Mouse (Mus musculus): ENCODE data around the gene Nudcd2. TPM values are rescaled to one million over a fixed set of nuclear protein-coding genes. Genes with fewer than 3 reads are reported as not detected.
"Not testable (repeated sequence)": the region's sequence is repeated elsewhere in the genome, so short reads cannot be mapped to it uniquely, and the experiment has no call there.

The Nudcd2 gene
- polyA plus RNA-seq, 1 experiment: 7.4 TPM

GRCm38 (mm10) chr11:40694311-40695087 is 39.0 kb upstream of the Nudcd2 start:
- peak; percentile 33 for TF ChIP-seq POLR2A (IDR thresholded peaks at IDR 0.05; ENCODE audit: low read depth, low read length)
- TF ChIP-seq CTCF (IDR thresholded peaks at IDR 0.05; ENCODE audit: extremely low read depth, insufficient read depth, insufficient read length, insufficient replicate concordance): no peak
- peak overlapping the region; percentile 85 for H3K4me3 ChIP-seq (ENCODE audit: extremely low read depth, insufficient read depth, insufficient read length)
- no peaks in the 10 kb centered on the region for H3K36me3 ChIP-seq (ENCODE audit: control insufficient read depth, insufficient read depth, low read length)
- DNase-seq (ENCODE audit: low read depth in 1 of 2, low spot score in 2 of 2): peak; percentile 64 to 66
- under 1% methylated on average over 31 of the region's 31 CpGs for WGBS
- H3K4me1 ChIP-seq (ENCODE audit: control insufficient read depth, insufficient read depth, insufficient read length): peaks cover 7% of the 10 kb centered on the region; the same call in 1 of the 2 replicates
- no peaks in the 10 kb centered on the region for H3K27me3 ChIP-seq (ENCODE audit: control insufficient read depth, insufficient read depth, low read length)
- peak overlapping the region; percentile 99 for H3K27ac ChIP-seq (ENCODE audit: insufficient read depth, low read length)

DNA sequence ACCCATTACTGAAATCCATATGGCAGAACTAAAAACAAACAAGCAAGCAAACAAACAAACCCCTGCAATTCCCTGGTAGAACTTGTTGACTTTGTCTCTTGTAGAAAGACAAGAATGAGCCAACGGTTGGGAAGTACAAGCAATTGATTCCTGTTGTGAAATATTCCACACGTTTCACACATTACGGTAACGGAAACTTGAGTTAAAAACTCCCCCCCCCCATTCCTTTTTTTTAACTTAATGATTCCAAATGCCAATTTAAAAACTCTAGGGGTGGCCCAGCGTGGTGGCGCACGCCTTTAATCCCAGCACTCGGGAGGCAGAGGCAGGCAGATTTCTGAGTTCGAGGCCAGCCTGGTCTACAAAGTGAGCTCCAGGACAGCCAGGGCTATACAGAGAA is 38.4 kb upstream of the Nudcd2 start, which contains the start of gene Mat2b:
Gene Mat2b, minus strand, starts transcription at position 101 of the 400 bp plus-strand sequence.
- DNase-seq (ENCODE audit: low read depth in 1 of 2, low spot score in 2 of 2): no peak
- H3K4me3 ChIP-seq (ENCODE audit: extremely low read depth, insufficient read depth, insufficient read length): peak within 1 kb of the TSS; percentile 85
- 78% methylated on average over 9 of the region's 9 CpGs for WGBS
- peaks cover 5% of the 10 kb centered on the region; the same call in 1 of the 2 replicates for H3K4me1 ChIP-seq (ENCODE audit: control insufficient read depth, insufficient read depth, insufficient read length)
- no peaks in the 10 kb centered on the region for H3K27me3 ChIP-seq (ENCODE audit: control insufficient read depth, insufficient read depth, low read length)
- no peaks in the 10 kb centered on the region for H3K36me3 ChIP-seq (ENCODE audit: control insufficient read depth, insufficient read depth, low read length)
- H3K27ac ChIP-seq (ENCODE audit: insufficient read depth, low read length): peak within 1 kb of the TSS; percentile 99
- TF ChIP-seq POLR2A (IDR thresholded peaks at IDR 0.05; ENCODE audit: low read depth, low read length) (no peak), CTCF (IDR thresholded peaks at IDR 0.05; ENCODE audit: extremely low read depth, insufficient read depth, insufficient read length, insufficient replicate concordance) (no peak)

DNA sequence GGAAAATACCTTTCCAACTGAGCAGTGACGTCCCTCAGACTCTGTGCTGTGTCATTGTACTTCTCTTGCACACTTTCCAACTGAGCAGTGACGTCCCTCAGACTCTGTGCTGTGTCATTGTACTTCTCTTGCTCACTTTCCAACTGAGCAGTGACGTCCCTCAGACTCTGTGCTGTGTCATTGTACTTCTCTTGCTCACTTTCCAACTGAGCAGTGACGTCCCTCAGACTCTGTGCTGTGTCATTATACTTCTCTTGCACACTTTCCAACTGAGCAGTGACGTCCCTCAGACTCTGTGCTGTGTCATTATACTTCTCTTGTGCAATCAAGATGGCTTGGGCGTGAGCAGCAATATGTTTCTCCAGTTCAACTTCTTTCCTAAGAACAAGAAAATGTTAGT is 23.6 kb upstream of the Nudcd2 start:
- H3K27me3 ChIP-seq (ENCODE audit: control insufficient read depth, insufficient read depth, low read length); H3K27ac ChIP-seq (ENCODE audit: insufficient read depth, low read length); DNase-seq (ENCODE audit: low read depth in 1 of 2, low spot score in 2 of 2); H3K36me3 ChIP-seq (ENCODE audit: control insufficient read depth, insufficient read depth, low read length); H3K4me3 ChIP-seq (ENCODE audit: extremely low read depth, insufficient read depth, insufficient read length); H3K4me1 ChIP-seq (ENCODE audit: control insufficient read depth, insufficient read depth, insufficient read length): not testable (repeated sequence)
- WGBS: 93% methylated on average over 6 of the region's 6 CpGs

GRCm38 (mm10) chr11:40713858-40714257 is 19.6 kb upstream of the Nudcd2 start:
- 0 out of 2 replicates have a peak, but pooled peaks cover 2% of the 10 kb centered on the region for H3K36me3 ChIP-seq (ENCODE audit: control insufficient read depth, insufficient read depth, low read length)

GRCm38 (mm10) chr11:40715524-40715923 is 17.9 kb upstream of the Nudcd2 start:
- H3K4me1 ChIP-seq (ENCODE audit: control insufficient read depth, insufficient read depth, insufficient read length): no peaks in the 10 kb centered on the region
- H3K4me3 ChIP-seq (ENCODE audit: extremely low read depth, insufficient read depth, insufficient read length): no peak overlapping the region
- H3K27me3 ChIP-seq (ENCODE audit: control insufficient read depth, insufficient read depth, low read length): no peaks in the 10 kb centered on the region
- 96% methylated on average over 5 of the region's 5 CpGs for WGBS
- TF ChIP-seq POLR2A (IDR thresholded peaks at IDR 0.05; ENCODE audit: low read depth, low read length) (no peak), CTCF (IDR thresholded peaks at IDR 0.05; ENCODE audit: extremely low read depth, insufficient read depth, insufficient read length, insufficient replicate concordance) (no peak)
- no peak overlapping the region for H3K27ac ChIP-seq (ENCODE audit: insufficient read depth, low read length)
- 0 out of 2 replicates have a peak, but pooled peaks cover 2% of the 10 kb centered on the region for H3K36me3 ChIP-seq (ENCODE audit: control insufficient read depth, insufficient read depth, low read length)
- DNase-seq (ENCODE audit: low read depth in 1 of 2, low spot score in 2 of 2): no peak

More at GRCm38 (mm10) chr11:40713858-40714257, 19.6 kb upstream of the Nudcd2 start:
- DNase-seq (ENCODE audit: low read depth in 1 of 2, low spot score in 2 of 2): no peak
- 60% methylated on average over 8 of the region's 8 CpGs for WGBS
- H3K4me1 ChIP-seq (ENCODE audit: control insufficient read depth, insufficient read depth, insufficient read length): no peaks in the 10 kb centered on the region
- H3K4me3 ChIP-seq (ENCODE audit: extremely low read depth, insufficient read depth, insufficient read length): no peak overlapping the region
- TF ChIP-seq CTCF (IDR thresholded peaks at IDR 0.05; ENCODE audit: extremely low read depth, insufficient read depth, insufficient read length, insufficient replicate concordance) (no peak), POLR2A (IDR thresholded peaks at IDR 0.05; ENCODE audit: low read depth, low read length) (no peak)
- no peaks in the 10 kb centered on the region for H3K27me3 ChIP-seq (ENCODE audit: control insufficient read depth, insufficient read depth, low read length)
- H3K27ac ChIP-seq (ENCODE audit: insufficient read depth, low read length): no peak overlapping the region

- no peaks in the 10 kb centered on the region for H3K27me3 ChIP-seq (ENCODE audit: control insufficient read depth, insufficient read depth, low read length)
- TF ChIP-seq CTCF (IDR thresholded peaks at IDR 0.05; ENCODE audit: extremely low read depth, insufficient read depth, insufficient read length, insufficient replicate concordance): no peak
- no peak for TF ChIP-seq POLR2A (IDR thresholded peaks at IDR 0.05; ENCODE audit: low read depth, low read length)
- no peak overlapping the region for H3K4me3 ChIP-seq (ENCODE audit: extremely low read depth, insufficient read depth, insufficient read length)
- H3K4me1 ChIP-seq (ENCODE audit: control insufficient read depth, insufficient read depth, insufficient read length): no peaks in the 10 kb centered on the region
- H3K27ac ChIP-seq (ENCODE audit: insufficient read depth, low read length): no peak overlapping the region
- 0 out of 2 replicates have a peak, but pooled peaks cover 2% of the 10 kb centered on the region for H3K36me3 ChIP-seq (ENCODE audit: control insufficient read depth, insufficient read depth, low read length)
- DNase-seq (ENCODE audit: low read depth in 1 of 2, low spot score in 2 of 2): no peak
Measured at GRCm38 (mm10) chr11:40718324-40718723, 15.1 kb upstream of the Nudcd2 start.

GRCm38 (mm10) chr11:40732997-40733338 is 499 bp upstream of the Nudcd2 start:
- Histone ChIP-seq H3K4me1 (ENCODE audit: control insufficient read depth, insufficient read depth, insufficient read length) (peaks cover 3% of the 10 kb centered on the region; the same call in 1 of the 2 replicates), H3K27me3 (ENCODE audit: control insufficient read depth, insufficient read depth, low read length) (no peaks in the 10 kb centered on the region), H3K4me3 (ENCODE audit: extremely low read depth, insufficient read depth, insufficient read length) (peak overlapping the region; percentile 31), H3K36me3 (ENCODE audit: control insufficient read depth, insufficient read depth, low read length) (peaks cover 7% of the 10 kb centered on the region), H3K27ac (ENCODE audit: insufficient read depth, low read length) (no peak overlapping the region)
- TF ChIP-seq CTCF (IDR thresholded peaks at IDR 0.05; ENCODE audit: extremely low read depth, insufficient read depth, insufficient read length, insufficient replicate concordance) (no peak), POLR2A (IDR thresholded peaks at IDR 0.05; ENCODE audit: low read depth, low read length) (no peak)
- peak in 1 of 2 experiments; percentile 3 for DNase-seq (ENCODE audit: low read depth in 1 of 2, low spot score in 2 of 2)
- 1% methylated on average over 14 of the region's 14 CpGs for WGBS

Measured in spleen, adult 2 months (tissue).